Mouse (Mus musculus): ENCODE measurements around the gene Erbb2.

Gene Erbb2

DNA sequence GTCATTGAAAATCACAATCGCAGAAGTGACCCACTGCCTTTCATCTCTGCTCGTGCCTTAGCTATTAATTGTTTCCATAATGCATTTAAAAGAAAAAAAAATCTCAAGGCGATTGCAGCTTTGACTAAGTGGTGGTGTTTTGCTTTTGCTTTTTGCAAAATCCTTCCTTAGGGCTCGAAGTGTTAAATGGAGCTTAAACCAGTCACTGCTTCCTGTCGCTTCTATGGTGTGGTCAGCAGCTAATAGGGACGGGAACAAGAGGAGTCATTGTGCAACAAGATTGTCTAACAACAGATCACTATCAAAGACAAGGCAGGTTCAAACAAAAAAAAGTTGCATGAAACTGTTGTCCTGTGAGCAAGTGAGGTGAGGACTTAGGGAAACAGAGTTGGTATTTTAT is 69.0 kb downstream of the Erbb2 start:
- peak; percentile 53 for DNase-seq (ENCODE audit: low read depth, low spot score)

DNA sequence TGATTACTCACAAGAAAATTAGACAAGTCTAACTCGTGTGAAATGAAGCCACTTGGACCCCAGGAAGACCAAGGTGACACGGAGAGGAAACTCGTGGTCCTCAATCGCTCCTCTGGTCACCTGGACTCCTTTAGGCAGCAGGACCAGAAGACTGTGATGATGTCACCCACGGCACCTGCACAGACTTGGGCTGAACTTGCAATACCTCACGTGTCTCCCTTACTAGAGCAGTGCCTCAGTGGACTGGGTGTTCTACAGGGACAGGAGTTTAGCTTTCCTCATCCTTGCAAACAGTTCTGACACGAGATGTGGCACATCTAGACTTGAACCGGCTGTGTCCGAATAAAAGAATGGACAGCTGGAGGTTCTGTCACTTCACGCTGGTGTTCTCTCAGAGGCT is 69.8 kb downstream of the Erbb2 start:
- no peak for DNase-seq (ENCODE audit: low read depth, low spot score)

DNA sequence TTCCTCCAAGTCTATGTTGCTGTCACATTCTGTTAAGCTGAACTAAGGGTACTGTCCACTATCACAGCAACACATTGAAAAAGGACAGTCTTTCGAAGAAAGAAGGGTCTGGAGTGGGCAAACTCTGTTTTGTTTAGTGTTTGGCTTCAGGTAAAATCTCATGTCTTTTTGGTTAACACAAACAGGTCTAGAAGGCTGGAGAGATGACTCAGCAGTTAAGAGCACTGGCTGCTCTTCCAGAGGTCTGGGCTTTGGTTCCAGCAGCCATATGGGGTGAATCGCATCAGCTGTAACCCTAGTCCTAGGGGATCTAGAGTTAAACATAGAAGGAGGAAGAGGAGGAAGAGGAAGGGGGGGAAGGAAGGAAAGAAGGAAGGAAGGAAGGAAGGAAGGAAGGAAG is 73.5 kb downstream of the Erbb2 start:
- no peak for DNase-seq (ENCODE audit: low read depth, low spot score)

Measured in CD4-positive helper T cell, adult 2 months (primary cell).